Mouse (Mus musculus): ENCODE data around the gene Aldoc.
A peak's percentile ranks its signal among the peaks of the same experiment; 100 is the strongest.

Gene Aldoc

DNA sequence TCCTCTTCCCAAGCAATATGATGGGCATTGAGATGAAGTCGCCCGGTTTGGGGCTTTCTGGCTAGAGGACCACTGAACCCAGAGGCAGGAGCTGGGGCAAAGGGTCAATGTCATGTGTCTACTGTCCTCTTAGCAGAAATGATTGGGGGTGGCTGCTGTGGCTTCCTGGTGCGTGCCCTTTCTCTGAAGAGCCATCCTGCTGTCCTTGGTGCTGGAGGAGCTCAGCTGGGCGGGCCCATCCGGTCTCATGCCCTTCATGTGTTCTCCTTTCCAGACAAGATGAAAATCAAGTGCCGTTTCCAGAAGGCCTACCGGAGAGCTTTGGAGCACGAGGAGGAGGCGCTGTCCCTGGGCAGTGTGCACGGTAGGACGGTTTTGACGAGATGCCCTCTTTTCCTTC is 9.9 kb downstream of the Aldoc start:
- DNase-seq (ENCODE audit: inconsistent ontology term) = no peak

DNA sequence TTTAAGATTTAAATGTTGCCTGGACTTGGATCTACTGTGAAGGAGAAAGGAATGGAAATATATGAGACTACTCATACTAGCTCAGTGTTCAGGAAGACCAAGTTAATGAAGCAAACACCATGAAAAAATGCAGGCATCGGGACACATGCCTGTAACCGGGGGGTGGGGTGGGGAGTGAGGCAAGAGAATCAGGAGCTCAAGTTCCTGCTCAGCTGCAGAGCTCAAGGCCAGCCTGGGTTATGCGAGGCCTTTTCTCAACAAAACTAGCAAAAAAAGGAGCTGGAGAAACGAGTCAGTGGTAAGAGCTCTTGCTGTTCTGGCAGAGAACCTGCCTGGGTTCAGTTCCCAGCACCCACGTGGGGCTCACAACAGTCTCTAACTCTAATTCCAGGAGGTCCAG is 11.2 kb downstream of the Aldoc start:
- DNase-seq (ENCODE audit: inconsistent ontology term) = no peak

- no peak for DNase-seq (ENCODE audit: inconsistent ontology term)
These were observed 14.3 kb downstream of the Aldoc start for GRCm38 (mm10) chr11:78337040-78337439.

DNA sequence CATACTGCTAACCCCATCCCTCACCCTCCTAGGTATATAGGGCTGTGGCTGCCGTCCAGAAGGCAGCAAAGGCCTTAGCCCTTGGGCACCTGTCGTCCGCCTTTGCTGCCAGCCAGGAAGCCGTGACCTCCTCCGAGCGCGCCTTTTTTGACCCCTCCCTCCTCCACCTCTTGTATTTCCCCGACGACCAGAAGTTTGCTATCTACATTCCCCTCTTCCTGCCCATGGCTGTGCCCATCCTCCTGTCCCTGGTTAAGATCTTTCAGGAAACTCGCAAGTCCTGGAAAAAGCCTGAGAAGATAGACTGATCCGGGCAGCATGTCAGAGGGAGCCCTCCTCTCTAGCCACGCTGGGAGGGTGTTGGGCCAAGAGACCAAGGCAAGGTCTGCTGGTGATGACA is 18.9 kb downstream of the Aldoc start:
- no peak for DNase-seq (ENCODE audit: inconsistent ontology term)

DNA sequence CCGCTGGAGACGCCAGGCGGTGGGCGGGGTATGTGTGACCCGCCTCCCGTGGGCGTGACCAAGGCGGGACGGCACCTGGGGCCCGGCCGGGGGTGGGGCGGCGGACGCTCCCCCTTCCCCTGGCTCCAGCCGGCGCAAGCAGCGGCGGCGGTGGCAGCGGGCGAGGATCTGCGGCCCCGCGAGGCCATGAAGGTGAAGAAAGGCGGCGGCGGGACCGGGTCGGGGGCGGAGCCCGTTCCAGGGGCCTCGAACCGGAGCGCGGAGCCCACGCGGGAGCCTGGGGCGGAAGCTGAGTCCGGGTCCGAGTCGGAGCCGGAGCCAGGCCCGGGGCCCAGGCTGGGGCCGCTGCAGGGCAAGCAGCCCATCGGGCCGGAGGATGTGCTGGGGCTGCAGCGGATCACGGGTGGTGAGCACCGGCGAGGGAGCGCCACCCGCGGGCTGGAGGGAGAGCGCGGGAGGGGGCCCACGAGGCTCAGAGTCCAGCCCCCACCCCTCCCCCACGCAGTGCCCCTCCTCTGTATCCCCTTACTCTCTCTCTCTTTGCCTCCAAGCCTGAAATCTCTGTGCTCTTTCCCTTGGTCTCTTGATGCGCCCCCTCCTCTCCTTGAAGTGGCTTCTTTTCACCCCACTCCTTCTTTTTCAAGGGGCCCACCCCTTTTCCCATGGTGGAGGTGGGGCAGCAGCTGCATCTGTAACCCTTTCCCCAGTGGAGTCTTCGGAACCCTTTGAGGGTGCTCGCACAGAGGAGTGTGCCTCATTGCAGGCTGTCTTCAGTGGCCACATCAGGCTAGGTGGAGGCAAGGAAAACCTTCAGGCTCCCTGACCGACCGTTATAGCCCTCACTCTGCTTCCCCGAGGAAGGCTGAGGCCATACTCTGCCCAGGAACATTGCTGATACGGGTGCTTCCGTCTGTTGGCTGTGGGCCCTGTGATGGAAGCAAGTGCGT is 20.9 kb downstream of the Aldoc start, which contains the start of gene Unc119:
Gene Unc119, plus strand, starts transcription at position 102 of the 947 bp plus-strand sequence.
- DNase-seq (ENCODE audit: inconsistent ontology term) = peak; percentile 80

DNA sequence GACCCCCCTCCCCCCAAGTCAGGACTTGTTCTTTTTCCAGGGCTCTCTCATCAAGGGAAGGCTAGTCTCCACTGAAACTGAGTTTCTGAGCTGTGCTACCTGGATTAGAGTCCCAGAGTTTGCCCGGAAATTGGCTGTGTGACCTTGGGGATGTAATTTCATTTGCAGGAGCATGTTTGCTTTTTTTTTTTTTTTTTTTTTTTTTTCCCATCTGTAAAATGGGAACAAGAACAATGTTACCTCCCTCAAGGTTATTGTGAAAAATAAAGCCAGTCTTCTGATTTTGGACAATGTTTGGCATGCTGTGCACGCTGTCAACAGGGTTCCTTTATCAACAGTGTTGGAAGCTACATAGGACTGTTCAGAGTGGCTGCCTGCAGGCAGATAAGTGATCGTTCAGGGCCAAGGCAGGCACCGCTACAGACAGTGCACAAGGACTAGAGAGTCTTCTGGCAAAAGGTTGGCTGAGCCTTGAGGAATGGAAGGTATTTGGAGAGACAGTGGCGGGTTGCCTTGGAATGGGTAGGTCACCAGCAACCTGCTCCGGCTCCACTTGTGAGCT is 21.6 kb downstream of the Aldoc start:
- DNase-seq (ENCODE audit: inconsistent ontology term) = peak; percentile 40

DNA sequence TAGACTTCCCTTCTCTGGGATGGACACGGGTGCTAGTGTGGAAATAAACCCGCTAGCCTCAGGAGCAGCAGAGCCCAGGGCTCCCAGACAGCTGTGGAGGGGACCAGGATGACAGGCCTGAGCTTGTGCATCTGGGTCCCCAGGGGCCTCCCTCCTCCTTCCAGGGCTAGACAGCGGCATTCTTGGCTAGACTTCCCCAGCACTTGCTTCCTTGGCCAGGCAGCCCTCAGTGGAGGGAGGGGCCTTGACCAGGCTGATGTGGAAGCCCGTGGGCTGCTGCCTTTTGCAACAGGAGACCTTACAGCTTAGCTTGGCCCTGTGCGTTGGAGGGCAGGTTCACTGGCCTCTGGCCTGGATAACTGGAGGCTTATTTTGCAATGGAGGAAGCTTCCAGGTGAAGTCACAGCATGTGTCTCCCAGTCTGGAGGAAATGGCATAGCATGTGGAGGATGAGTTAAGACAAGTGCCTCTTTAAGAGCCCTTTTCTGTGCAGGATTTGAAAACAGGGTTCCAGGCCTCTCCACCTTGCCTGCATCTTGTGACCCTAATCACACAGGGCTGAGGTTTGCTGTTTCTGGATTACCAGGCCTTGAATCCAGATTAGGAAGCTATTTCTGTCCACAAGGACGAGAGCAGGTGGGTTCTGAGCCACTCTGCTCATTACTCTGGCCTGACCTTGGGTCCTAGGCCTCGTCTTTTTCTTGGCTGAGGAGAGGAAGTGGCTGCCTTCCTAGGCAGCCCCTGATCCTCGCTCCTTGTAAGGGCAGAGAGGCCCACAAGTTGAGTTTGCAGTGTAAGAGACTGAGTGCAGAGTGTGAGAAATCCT is 22.3 kb downstream of the Aldoc start:
- peak; percentile 52 for DNase-seq (ENCODE audit: inconsistent ontology term)

DNA sequence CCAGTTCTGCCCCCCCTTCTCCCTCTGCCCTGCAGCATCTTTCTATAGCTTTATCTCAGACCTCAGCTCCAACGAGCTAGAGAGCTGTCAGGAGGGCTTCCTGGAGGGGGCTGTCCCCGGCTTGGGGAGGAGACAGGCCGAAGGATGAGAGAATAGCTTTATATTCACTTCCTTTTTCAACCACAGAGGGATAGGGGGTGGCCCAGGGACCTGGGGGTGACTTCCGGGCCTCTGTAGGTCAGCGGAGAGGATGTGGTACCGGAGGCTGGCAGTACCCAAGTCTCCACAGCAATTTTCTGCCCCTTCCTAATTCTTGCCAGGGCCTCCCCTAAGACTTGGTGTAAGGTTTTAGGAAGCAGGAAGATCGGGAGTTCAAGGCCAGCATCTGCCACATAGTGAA is 23.0 kb downstream of the Aldoc start:
- no peak for DNase-seq (ENCODE audit: inconsistent ontology term)

DNA sequence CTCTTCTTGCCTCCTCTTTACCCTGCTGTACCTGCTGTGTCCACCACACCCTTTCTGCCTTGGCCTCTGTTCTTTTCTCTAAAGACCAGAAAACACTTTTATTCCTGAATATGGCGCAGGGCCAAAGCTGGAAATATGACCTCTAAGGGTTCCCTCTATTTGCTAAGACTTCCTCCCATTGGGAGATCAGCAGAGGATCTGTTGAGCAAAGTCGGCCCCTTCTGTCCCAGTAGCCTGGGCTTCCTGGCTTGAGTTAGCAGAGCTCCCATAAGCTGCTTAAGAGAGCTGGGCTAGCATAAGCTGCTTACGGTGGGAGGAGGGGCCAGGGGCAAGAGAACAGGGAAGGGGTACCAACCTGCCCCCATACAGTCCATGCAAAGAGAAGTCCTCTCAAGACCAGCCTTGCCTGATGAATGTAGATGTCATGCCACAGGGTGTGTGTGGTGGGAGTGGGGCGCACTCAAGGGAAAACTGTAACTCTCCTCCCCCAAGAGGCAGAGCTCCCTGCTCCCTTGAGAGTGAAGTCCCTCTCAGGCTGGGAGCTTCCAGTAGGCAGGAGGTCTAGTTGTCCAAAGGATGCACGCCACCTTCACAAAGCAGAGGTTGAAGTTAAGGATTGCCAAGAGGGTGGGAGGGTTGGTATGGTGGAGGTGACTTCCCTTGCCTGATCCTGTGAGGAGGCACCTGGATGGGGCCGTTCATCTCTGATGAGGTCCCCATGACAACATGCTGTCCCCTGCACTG is 23.7 kb downstream of the Aldoc start:
- DNase-seq (ENCODE audit: inconsistent ontology term) = no peak

- DNase-seq (ENCODE audit: inconsistent ontology term) = peak; percentile 33
These were observed 24.4 kb downstream of the Aldoc start for GRCm38 (mm10) chr11:78347070-78347754.

- DNase-seq (ENCODE audit: inconsistent ontology term) = no peak
These were observed 25.1 kb downstream of the Aldoc start for GRCm38 (mm10) chr11:78347908-78348307.

- no peak for DNase-seq (ENCODE audit: inconsistent ontology term)
These were observed 25.7 kb downstream of the Aldoc start for GRCm38 (mm10) chr11:78348474-78348873.

GRCm38 (mm10) chr11:78349441-78350358 is 26.9 kb downstream of the Aldoc start:
- DNase-seq (ENCODE audit: inconsistent ontology term) = no peak

DNA sequence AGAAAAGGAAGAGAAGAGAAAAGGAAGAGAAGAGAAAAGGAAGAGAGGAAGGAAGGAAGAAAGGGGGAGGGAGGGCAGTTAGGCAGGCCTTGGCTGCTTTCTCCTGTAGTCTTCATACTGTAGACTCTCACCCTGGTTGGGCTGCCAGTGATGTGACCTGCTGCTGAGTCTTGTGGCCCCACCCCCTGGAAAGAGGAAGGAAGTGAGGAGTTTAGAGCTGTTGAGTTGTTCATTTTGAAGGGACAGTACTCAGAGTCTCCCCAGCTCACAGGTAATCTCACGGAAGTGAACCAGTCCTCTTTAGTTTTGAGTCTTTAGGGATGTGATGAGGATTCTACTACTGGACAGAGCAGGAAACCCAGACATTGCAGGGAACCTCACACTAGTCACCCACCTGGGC is 30.3 kb downstream of the Aldoc start:
- no peak for DNase-seq (ENCODE audit: inconsistent ontology term)

DNA sequence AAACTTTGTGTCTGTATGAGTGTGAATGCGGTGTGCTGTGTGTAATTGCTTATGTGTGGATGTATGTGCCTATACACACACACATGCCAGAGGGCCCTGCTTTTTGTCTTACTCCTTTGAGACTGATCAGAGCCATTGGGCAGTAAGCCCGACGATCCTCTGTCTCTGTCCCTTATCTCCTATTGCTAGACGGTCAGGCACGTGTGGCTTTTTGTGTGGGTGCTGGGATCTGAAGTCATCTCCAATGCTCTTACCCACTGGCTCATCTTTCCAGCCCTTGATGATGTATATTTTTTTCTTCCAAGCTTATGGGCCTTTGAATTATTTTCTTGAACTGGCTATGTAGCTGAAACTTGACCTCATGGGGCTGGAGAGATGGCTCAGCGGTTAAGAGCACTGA is 32.1 kb downstream of the Aldoc start:
- DNase-seq (ENCODE audit: inconsistent ontology term) = no peak

DNA sequence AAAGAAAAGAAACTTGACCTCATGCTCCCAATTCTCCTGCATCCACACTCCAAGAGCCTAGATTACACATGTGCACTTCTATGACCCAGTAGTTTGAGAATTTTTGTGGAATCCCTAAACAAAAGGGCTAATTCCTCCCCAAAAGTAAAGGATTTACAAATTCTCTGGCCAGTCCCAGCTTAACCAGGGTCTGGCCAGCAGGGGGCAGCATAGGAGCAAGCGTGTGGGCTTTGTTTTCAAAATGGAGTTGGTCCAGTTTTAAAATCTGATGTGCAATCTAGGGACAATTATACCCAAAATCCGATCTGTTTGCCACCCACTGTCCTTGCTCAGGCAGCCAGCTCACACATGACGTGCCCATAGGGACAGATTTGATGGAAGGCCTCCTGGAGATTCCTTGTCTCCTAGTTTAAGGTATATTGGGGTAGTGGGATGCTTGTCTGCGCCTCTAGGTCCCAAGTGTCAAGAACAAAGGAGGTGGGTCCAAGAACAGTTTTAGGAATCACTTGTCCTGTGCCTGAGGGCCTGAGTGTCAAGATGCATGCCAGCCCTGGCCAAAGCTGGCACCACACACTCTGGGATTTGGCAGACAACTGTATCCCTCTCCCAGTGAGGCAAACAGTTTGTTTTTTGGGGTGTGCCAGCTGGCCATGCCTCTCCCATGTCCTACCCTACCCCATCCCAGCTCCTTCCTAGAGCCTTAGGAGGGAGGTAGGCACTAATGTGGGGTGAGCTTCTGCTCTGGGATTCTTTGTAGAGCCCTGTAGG is 32.9 kb downstream of the Aldoc start:
- peak; percentile 45 for DNase-seq (ENCODE audit: inconsistent ontology term)

DNA sequence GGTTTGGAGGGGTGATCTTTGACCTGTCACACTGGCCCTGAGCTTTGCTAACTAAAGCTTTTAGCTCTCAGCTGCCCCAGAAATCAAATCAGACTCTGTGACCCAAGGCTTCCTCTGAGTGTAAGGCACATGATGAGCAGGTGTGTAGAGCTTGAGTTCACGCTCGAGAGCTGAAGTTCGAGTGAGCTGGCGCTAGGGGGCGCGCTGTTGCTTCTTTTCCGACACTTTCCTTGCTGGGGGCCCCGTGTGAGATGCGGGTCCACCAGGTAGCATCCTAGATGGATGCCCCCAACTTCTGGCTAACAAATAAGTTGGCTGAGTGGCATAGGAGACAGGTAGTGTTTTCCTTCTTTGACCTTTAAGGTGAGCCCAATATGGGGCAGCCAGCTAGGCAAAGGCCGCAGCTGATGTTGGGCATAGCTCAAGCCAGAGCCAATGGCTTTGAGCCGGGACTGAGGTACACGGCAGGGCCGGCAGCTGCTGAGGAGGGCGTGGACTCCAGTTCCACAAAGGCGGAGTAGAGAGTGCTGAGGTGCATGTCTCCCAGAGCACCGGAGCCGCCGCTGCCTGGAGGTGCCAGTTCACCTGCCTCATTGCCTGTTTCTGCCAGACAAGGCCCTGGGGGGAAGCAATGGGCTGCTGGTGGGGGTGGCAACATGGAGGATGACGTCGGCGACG is 35.7 kb downstream of the Aldoc start:
- no peak for DNase-seq (ENCODE audit: inconsistent ontology term)

- peak; percentile 64 for DNase-seq (ENCODE audit: inconsistent ontology term)
These were observed 37.5 kb downstream of the Aldoc start for GRCm38 (mm10) chr11:78360125-78360788.

All from Muller cell, postnatal 12 days (primary cell).